Mouse (Mus musculus) adrenal gland, adult (tissue): ENCODE results near the gene Hs3st3b1.

Experiments used
- DNase-seq, 2 experiments: peaks; one replicate each; pipeline ENCODE4 v3.0.0; 2022 to 2023; ENCODE audit warnings: low spot score in 1 of 2; ENCODE audit not compliant: inconsistent age in 2 of 2

Hs3st3b1 gene

DNA sequence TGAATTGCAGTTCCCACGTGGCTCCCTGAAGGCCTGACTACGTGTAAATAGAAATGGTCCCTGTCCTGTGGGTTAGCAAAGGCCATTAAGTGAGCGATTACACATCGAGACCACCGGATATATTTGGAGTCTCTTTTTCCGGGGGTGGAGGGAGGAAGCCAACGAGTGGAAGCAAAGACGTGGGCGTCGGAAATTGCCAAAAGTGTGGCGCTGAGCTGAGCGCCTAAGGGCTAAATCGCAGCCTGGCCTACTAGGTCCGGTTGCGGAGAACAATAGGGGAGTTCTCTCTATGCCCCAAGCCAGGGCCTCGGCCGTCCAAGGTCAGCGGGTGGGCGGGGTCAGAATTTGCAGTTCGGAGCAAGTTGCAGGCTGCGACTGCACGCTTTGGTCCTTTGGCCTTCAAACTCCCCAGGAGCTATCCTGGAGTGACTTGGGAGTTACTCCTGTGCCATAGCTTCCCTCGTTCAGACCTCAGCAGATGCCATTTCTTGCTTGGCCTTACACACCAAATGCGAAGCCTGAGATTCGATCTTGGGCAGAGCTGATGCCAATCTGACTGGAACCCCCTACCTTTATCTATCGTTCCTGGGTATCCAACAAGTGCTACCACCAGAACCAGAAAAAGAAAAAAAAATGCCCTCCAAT is 2.3 kb upstream of the Hs3st3b1 start:
- DNase-seq, result peak; percentile 33 to 59

DNA sequence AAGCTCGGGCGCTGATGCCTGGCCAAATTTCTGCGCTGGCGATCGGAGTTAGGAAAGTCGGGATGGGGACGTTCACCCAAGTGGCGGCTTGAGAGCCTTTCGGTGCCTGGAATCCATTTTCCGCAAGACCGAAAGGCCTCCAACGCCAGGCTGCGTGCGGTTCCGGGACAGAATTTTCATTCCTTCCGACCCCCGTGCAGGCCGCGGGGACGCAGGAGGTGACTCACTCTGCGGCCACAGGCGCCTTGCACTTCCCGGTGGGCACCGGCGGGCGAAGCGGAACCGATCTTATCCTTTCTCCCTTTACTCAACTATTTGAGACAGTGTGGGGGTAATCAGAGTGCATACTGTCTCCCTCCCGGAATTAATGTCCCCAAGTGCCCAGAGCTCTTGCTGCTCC is 1.3 kb upstream of the Hs3st3b1 start:
- DNase-seq, result peak in 1 of 2 experiments; percentile 67

DNA sequence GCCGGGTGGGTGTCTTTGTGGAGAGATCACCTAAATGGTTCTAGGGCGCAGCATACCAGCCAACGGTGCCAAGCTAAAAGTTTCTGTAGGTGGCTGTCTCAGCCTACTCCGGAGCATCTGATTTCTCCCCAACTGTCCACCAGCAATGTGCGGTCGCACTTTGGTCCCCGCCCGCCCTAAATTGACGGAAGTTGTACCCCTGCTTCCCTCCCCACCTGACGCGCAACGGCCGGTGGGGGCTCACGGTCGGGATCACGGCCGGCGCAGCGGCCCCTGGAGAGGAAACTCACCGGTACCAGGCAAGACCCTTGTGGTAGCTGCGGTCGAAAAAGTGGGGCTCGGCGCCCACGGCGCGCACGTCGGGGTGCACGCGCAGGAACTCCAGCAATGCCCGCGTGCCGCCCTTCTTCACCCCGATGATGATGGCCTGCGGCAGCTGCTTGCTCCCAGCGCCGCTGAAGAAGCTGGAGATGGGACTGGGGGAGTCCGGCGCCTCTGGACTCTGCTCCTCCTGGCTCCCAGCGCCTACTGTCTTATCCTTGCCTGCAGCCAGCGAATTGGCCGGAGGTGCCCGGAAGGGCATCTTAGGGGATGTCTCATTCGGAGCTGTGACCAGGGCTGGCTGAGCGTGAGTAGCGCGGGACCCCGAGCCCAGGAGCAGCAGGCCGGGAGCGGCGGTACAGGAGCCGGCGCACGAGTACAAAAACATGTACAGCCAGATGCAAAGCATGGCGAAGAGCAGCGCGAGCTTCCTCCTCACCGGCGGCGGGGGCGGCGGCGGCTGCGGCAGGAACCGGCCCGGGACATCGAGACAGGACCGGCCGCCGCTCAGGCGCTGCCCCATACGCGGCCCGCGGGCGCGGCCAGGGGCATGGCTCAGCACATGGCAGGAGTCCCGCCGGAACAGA is 792 bp downstream of the Hs3st3b1 start:
- DNase-seq, result peak; percentile 24 to 68

DNA sequence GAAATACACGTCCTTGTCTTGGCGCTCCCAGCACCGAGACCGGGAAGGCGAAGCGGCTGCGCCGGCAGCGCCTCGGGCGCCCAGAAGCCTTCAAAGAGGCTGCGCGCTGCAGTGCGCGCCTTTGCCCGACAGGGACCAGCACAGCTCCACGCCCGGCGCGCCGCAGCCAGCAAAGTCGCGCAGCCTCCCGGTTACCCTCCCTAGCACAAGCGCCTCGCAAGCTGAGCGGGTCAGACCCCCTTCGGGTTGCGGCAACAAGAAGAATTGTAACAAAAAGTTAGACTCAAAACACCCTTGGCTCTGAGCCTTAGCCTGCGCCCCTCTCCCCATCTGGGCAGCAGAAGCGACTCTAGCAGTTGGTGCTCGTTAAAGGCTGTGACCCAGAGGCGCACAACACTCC is 1.6 kb downstream of the Hs3st3b1 start:
- DNase-seq, result peak; percentile 60 to 85

DNA sequence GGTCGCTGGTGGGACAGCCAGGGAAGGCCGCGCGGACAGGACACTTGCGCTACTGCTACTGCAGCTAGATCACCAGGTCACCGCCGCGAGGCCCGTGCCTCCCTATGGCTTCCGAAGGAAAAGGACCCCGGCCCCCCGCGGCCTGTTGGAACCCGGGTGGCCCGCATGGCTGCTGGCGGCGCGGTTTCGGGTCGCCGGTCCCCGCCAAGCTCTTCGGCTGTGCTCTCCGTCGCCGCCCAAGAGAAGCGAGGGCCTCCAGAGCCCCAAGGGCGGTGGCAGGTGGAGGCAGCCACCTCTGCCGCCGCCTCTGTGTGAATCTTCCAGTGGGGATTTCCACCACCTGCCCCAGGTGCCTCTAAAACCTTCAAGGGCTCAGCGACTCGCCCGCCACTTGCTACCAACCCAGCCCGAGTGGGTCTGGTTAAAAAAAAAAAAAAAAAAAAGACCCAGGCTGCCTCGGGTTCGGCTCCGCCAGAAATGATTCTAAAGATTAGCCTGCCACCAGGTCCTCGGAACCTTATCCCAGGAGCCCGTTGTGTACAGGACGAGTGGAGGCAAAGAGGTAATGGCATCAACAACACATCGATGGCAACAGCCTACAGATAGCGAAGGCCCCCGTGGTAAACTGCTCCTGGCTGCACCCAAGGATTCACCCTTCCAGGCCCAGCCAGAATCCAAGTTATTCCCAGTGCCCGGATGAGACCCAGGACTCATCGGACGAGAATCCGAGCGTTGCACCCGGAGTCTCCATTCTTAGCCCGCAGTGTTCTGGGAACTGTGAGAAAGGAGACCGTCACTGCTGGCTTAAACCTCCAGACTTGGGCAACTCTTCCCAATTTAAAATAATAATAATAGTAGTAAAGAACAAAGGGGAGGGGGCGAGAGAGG is 2.6 kb downstream of the Hs3st3b1 start:
- DNase-seq, result no peak

DNA sequence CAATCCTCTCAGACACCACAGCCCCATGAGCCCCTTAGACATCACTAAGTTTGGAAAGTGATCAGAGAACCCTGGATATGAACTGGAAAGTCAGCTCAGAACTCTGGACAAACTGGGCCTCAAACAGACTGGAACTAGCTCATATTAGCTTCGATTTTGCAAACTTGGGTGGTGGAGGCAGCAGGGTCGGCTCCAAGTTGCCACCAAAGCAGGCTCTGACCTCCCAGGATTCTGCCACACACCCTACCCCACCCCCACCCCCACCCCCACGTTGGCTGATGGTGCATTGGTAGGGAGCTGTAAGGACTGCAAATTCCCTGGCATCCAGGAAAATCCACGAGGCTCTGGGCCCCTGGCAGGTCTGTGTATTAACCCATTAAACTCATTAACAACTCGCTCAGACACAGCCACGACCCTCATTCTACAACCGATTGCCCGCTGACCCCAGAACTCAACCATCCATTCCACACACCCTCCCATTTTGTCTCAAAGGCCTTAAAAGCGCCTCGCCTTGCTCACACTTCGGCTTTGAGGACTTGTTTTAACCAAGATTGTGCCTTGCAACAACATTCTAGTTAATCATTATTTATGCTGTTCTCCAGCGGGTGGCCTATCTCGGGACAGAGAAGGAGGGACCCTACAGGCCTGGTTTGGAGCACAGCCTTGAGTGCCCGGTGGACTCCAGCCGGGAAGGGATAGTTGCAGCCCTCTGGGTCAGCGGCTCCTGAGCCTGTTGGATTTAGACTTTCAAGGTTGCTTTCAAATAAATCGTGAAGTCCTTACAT is 3.6 kb downstream of the Hs3st3b1 start:
- no peak for DNase-seq

DNA sequence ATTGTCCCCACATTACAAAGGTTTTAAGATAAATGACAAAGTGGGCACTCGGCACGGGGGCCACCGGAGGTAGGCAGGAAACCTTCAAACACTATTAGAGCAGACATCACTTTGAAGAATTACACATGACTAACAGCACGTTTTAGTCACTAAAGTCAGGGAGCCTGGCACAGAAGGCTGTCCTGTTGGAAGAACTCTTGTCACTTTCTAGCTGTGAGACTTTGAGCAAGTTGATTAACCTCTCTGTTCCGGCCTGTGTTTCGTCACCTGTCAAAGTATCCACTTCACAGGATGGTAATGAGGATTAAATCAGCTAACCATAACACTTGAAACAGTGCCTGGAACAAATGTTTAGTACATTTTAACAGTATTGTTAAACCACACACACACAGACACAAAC is 4.5 kb downstream of the Hs3st3b1 start:
- no peak for DNase-seq

DNA sequence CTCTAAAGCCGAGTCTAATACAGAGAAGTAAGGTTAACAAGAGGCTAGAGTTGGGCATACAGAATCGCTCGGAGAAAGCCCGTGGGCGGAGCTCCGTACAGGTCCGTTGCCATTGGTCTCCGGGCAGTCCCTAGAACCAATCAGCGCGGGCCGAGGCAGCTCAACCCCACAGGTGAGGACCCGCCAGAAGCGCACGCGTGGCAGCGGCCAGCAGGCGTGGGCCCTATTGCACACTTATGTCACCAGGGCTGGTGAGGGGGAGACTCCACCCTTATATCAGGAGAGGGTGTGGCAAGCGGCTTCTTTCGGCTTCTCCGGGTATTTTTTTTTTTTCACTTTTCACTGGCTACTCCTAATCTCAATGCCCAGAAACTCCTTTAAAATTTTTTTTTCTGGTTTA is 7.7 kb downstream of the Hs3st3b1 start:
- DNase-seq, result peak; percentile 73 to 89

DNA sequence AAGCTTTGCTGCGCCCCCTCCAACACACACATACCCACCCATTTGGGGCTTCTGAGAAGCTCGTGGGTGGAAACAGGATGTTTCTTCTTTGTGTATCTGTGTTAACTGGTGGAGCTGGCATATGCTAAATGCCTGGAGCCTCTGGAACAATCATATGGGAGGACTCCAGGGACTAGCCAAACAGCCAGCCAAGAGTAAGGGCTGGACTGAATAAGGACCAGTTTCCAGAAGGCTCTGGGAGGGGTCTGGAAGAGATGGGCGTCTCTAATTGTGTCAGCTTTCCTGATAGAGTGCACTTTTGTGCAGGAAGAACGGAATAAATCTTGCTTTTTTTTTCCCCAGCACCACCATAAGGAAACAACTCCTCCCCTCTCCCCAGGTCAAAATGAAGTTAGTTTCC is 8.2 kb downstream of the Hs3st3b1 start:
- DNase-seq, result no peak

DNA sequence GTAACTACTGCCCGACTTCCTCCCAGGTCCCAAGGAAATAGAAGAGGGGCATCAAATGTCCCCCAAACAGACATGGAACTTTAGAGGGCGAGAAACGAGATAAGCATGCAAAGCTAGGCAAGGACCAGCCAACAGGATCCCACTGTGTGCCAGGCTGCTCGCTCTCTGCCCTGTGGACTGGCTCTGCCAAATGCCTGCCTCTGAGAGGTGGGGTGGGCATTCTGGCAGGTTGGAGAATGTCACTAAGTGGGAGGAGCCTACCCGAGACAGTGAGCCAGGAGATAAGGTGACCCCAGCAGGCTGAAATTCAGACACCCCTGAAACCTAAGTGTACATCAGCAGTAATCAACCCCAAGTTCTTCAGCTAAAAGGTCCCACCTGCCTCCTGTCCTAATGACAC is 11.1 kb downstream of the Hs3st3b1 start:
- no peak for DNase-seq

DNA sequence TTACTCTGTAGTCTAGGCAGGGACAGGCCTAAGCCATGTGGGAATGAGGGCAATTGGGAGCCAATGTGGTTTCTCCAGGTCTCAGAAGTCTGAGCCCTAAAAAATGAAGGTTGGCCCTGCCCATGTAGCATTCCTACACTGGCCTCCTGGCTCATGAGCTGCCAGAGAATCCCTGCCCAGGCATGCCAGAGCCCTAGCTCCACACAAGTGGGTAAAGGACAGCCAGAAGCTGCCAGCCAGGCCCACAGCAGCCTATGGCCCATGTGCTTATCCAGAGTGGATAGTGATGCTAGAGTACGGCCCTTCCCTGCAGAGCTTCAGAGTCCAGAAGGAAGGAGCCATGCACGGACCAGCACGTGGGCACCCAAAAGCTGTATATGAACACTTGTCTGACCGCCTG is 12.1 kb downstream of the Hs3st3b1 start:
- DNase-seq, result no peak

DNA sequence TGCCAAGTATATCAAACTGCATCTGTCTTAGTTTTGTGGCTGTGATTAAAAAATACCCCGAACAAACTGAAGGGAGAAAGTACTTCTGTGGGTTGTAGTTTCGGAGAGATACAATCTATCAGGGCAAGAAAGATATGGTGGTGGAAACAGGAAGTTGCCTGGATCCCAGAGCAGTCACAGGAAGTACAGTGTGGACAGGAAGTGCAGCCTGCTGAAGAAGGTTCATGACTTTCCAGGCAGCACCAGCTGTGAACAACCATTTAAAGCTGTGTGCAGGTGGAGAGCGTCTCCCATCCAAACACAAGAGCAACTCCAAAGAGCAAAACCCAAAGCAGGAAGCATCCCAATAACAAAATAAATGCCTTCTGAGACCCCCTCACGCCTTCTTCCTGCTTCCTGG is 13.6 kb downstream of the Hs3st3b1 start:
- no peak for DNase-seq

DNA sequence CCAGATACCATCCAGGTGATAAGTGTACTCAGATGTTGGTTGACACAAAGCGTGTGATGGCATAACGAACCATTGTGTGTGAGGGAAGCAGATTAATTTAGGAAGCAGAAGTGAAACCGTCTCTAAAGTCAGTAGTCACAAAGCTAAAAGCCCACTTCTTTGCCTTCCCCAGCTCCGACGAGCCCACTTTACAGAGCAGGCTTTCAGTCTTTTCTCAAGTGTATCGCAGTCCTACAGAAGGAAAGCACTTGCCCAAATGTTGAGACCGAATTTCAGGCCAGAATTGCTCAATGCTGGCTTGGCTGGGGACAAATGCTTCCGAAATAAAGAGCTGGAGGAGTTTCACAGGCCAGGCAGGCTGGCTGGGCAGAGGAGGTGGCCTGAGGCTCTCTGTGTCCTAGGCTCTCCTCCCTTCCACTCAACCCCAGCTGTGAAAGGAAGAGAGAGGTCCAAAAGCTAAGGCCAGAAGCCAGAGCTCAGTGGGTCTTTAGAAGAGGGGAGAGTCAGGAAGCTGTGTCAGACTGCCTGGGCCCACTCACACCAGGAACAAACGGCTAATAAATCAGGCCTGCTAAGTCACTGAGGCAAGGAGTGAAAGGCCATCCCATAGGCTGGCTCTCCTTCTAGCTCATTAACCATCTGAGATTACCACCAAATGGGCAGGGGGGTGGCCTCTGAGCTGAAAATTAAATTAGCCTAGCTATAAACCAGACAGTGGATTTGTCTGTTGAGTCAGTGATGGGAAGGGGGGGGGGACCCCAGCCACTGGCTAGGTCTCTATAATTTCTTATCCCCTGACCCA is 15.3 kb downstream of the Hs3st3b1 start:
- DNase-seq, result peak in 1 of 2 experiments; percentile 63

DNA sequence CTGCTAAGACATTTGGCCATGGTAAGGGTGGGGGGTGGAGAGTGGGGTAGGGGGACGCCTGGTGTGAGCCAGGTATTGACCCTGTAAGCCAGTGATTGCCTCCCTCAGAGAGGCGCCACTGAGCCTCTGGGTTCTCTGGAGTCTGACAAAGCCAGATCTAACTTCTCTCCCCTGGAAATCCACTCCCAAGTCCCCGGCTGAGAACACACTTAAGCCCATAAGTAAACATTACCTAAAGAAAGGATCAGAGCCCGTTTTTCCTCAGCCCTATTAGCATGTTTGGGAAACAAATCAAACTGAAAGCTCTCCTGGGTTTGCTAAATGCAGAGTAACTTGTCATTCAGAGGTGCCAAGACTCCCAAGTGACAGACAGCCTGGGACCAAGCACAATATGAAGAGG is 17.3 kb downstream of the Hs3st3b1 start:
- no peak for DNase-seq

DNA sequence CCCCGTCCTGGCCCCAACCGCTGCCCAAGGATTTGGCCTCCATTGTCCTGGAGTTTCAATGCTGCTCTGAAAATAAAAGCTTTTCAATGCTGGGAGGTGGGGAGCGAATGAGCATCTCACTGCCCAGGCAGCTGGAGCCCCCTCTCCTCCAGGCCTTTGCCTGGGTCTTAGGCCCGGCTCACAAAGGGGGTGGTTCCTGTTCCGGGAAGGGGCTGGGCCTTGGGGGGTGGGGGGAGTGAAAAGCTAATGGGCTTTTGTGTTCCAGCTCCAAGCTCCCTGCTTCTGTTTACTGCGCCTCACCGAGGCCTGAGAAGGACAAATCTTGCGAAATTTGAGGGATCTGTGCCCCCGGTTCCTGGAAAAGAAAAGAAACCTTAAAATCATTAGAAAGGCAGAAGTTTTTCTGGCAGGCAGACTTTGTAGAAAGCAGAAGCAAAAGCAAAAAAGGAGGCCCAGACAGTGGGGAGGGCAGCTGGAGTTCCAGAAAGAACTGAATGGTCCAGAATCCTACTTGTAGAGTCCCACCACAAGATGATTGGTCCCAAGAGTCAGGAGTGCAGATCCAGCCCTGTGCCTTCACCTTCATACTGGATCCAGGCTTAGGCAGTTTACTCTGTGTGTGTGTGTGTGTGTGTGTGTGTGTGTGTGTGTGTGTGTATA is 23.5 kb downstream of the Hs3st3b1 start:
- DNase-seq, result no peak

DNA sequence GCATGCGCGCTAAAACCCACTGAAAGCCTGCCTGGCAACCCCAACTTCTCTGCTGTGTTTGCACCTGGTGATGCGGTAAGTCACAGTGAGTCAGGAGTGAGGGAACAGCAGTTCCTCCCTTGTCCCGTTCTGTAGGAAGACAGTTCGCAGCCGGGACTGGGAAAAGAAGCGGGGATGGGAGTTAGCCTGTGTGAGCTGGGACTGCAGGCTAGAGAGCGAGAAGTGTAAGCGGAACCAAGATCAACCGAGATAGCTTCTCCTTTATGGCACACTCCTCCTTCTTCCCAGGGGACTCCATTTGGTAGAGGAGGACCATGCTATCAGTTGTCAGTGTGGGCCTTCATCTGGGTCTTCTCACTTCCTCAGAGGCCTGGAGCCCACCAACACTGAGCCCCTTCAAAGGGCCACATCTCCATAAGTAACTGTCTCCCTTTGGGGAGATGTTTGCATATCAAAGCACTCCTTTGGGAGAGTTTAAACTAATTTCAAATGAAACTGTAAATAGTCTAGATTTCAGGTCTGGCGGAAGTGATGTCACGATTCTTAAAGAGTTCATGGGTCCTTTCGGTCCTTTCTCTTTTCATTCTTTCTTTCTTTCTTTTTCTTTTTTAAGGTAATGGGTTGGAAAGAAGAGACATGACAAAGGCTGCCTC is 24.1 kb downstream of the Hs3st3b1 start:
- no peak for DNase-seq

DNA sequence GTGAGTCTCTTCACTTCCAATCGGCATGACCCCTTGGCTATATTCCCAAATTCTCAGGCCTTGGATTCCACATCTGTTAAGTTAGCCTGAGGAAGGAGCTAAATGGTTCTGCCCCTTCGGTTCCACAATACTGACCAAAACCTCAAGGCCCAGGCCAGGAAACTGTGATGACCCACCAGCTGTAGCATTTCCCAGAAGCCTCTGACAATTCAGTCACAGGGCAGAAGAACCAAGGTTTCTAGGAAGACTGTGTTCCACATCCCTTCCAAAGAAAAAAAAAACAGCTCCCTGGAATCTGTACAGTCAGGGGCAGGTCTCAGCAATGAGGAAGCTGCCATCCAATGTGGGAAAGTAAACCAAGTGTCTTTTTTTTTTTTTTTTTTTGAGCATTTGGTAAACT is 25.1 kb downstream of the Hs3st3b1 start:
- DNase-seq, result no peak

DNA sequence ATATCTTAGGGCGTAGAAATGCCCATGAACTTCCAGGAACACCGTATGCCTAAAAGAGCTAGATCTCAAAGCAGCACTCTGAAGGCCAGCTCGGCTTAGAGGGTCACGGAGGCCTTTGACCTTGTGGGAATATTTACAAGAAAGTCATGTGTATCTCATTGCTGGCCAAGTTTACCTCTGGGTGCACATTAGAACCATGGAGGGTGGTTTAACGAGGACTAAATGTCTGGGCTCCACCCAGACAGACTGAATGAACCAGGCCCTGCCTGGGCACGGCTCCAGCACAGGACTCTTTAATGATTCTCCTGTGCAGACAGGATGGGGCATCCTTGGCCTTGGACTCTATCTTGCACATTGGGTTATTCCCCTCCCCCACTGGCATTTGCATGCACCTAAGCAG is 27.9 kb downstream of the Hs3st3b1 start:
- no peak for DNase-seq

DNA sequence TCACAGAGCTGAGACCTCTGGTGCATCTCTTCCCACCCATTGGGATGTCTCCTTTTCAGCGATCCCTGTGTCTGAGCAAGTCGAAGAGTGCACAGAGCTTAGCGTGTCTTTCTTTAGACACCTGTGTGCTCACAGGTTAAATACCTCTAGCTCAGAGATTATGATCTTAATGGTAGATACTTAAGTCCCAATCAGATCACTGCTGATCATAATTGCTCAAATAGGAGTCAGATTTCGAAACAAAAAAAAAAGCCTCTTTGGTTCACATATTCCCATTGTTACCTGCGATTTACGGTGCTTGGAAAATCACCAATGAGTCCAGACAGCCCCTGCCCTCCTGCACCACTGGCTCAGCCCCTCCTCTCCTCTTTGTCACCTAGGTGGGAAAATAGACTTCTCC is 28.5 kb downstream of the Hs3st3b1 start:
- DNase-seq, result no peak
